Mouse (Mus musculus): Measurements from ENCODE around the gene Spcs3. TPM values are rescaled to one million over a fixed set of nuclear protein-coding genes. Genes with fewer than 3 reads are reported as not detected.

Gene Spcs3
- 98.0 and 99.3 TPM in 2 replicates for polyA plus RNA-seq (2015; fragmentation: Nextera tagmentation; extraction: Ambion mirVana)

DNA sequence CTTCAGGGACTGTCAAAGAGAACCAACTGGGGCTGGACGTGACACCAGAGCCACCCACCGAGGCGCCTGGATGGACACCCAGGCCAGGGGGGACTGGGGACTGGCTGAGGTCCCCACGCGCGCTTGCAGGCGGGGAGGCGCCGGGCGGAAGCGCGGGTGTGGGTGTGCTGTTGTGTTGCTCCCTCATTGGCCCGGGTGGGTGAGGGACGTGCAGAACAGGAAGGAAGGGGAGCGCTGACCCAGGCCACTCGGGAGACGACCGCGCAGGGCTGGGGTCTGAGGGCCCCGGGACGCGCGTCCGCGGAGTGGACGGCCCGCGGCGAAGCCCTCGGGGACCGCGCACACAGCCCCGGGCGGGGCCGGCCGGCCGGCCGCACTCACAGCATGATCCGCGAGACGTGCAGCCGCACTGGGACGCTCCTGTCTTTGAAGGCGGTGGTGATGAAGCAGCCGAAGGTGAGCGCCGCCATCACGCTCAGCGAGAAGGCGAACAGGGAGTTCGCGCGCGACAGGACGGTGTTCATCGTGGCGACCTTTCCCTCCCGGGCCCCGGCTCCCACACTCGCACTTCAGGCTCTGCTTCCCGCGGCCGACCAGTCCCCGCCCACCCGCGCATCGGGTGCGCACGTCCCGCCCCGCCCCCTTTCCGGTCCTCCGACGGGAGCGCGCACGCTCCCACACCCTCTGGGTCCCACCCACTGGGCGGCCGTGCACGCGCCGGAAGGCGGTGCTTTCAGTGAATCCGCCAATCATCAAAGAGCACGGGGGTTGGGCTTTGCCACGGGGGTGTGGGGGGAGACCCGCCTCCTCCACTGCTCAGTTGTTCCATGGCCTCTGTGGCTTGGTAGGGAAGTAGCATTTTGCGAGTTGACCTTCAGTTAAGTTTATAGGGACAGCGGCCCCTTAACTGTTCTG is at the start of gene Spcs3, which contains the start of gene Asb5:
Spcs3 (minus strand) TSS at position 617 of the 915 bp plus-strand sequence.
Asb5 (plus strand) TSS at position 199 of the 915 bp plus-strand sequence.
- Histone ChIP-seq H3K9ac (replicated peaks; ENCODE audit: low read length) (peak within 1 kb of the TSS; percentile 91), H3K9me3 (ENCODE audit: low read length) (no peaks in the 10 kb centered on the region), H3K4me3 (ENCODE audit: low read length) (peak within 1 kb of the TSS; percentile 96), H3K27ac (ENCODE audit: low read length) (peak within 1 kb of the TSS; percentile 88), H3K4me1 (ENCODE audit: insufficient read depth, low read length) (peaks cover 16% of the 10 kb centered on the region), H3K4me2 (replicated peaks; ENCODE audit: low read depth, low read length) (peak within 1 kb of the TSS; percentile 66), H3K27me3 (ENCODE audit: insufficient read depth, low read length) (no peaks in the 10 kb centered on the region), H3K36me3 (ENCODE audit: insufficient read depth, low read length) (peaks cover 9% of the 10 kb centered on the region)
- ATAC-seq (ENCODE audit: low FRiP score, low TSS enrichment): peak; percentile 96
- WGBS: under 1% methylated on average over 72 of the region's 89 CpGs

- H3K36me3 ChIP-seq (ENCODE audit: insufficient read depth, low read length): no peaks in the 10 kb centered on the region
- no peak for ATAC-seq (ENCODE audit: low FRiP score, low TSS enrichment)
- H3K27me3 ChIP-seq (ENCODE audit: insufficient read depth, low read length): no peaks in the 10 kb centered on the region
- no peak overlapping the region for H3K27ac ChIP-seq (ENCODE audit: low read length)
- WGBS: 57% methylated on average over 15 of the region's 15 CpGs
- no peaks in the 10 kb centered on the region for H3K9me3 ChIP-seq (ENCODE audit: low read length)
- no peaks in the 10 kb centered on the region for H3K4me1 ChIP-seq (ENCODE audit: insufficient read depth, low read length)
- no peak overlapping the region for H3K9ac ChIP-seq (replicated peaks; ENCODE audit: low read length)
- no peak overlapping the region for H3K4me2 ChIP-seq (replicated peaks; ENCODE audit: low read depth, low read length)
- H3K4me3 ChIP-seq (ENCODE audit: low read length): no peak overlapping the region
These were observed 41.1 kb upstream of the Spcs3 start for GRCm38 (mm10) chr8:54570618-54571609.

GRCm38 (mm10) chr8:54567168-54567567 is 37.4 kb upstream of the Spcs3 start:
- Histone ChIP-seq H3K36me3 (ENCODE audit: insufficient read depth, low read length) (no peaks in the 10 kb centered on the region), H3K27ac (ENCODE audit: low read length) (no peak overlapping the region), H3K9me3 (ENCODE audit: low read length) (no peaks in the 10 kb centered on the region), H3K4me2 (replicated peaks; ENCODE audit: low read depth, low read length) (no peak overlapping the region), H3K27me3 (ENCODE audit: insufficient read depth, low read length) (no peaks in the 10 kb centered on the region), H3K4me3 (ENCODE audit: low read length) (no peak overlapping the region), H3K9ac (replicated peaks; ENCODE audit: low read length) (no peak overlapping the region), H3K4me1 (ENCODE audit: insufficient read depth, low read length) (peaks cover 3% of the 10 kb centered on the region; the same call in 1 of the 2 replicates)
- WGBS: 75% methylated on average over 2 of the region's 2 CpGs
- no peak for ATAC-seq (ENCODE audit: low FRiP score, low TSS enrichment)

GRCm38 (mm10) chr8:54565603-54566260 is 35.9 kb upstream of the Spcs3 start:
- no peaks in the 10 kb centered on the region for H3K9me3 ChIP-seq (ENCODE audit: low read length)
- ATAC-seq (ENCODE audit: low FRiP score, low TSS enrichment): no peak
- H3K36me3 ChIP-seq (ENCODE audit: insufficient read depth, low read length): no peaks in the 10 kb centered on the region
- 86% methylated on average over 7 of the region's 7 CpGs for WGBS
- no peak overlapping the region for H3K9ac ChIP-seq (replicated peaks; ENCODE audit: low read length)
- H3K4me2 ChIP-seq (replicated peaks; ENCODE audit: low read depth, low read length): no peak overlapping the region
- peaks cover 6% of the 10 kb centered on the region; the same call in 1 of the 2 replicates for H3K4me1 ChIP-seq (ENCODE audit: insufficient read depth, low read length)
- no peak overlapping the region for H3K27ac ChIP-seq (ENCODE audit: low read length)
- no peak overlapping the region for H3K4me3 ChIP-seq (ENCODE audit: low read length)
- H3K27me3 ChIP-seq (ENCODE audit: insufficient read depth, low read length): no peaks in the 10 kb centered on the region

GRCm38 (mm10) chr8:54565181-54565580 is 35.4 kb upstream of the Spcs3 start:
- Histone ChIP-seq H3K9me3 (ENCODE audit: low read length) (no peaks in the 10 kb centered on the region), H3K4me2 (replicated peaks; ENCODE audit: low read depth, low read length) (no peak overlapping the region), H3K4me3 (ENCODE audit: low read length) (no peak overlapping the region), H3K27me3 (ENCODE audit: insufficient read depth, low read length) (no peaks in the 10 kb centered on the region), H3K4me1 (ENCODE audit: insufficient read depth, low read length) (peaks cover 6% of the 10 kb centered on the region; the same call in 1 of the 2 replicates), H3K9ac (replicated peaks; ENCODE audit: low read length) (no peak overlapping the region), H3K27ac (ENCODE audit: low read length) (no peak overlapping the region), H3K36me3 (ENCODE audit: insufficient read depth, low read length) (no peaks in the 10 kb centered on the region)
- 97% methylated on average over 1 of the region's 1 CpGs for WGBS
- no peak for ATAC-seq (ENCODE audit: low FRiP score, low TSS enrichment)

- Histone ChIP-seq H3K9ac (replicated peaks; ENCODE audit: low read length) (no peak overlapping the region), H3K36me3 (ENCODE audit: insufficient read depth, low read length) (no peaks in the 10 kb centered on the region), H3K27ac (ENCODE audit: low read length) (no peak overlapping the region), H3K9me3 (ENCODE audit: low read length) (no peaks in the 10 kb centered on the region), H3K27me3 (ENCODE audit: insufficient read depth, low read length) (no peaks in the 10 kb centered on the region), H3K4me2 (replicated peaks; ENCODE audit: low read depth, low read length) (no peak overlapping the region), H3K4me1 (ENCODE audit: insufficient read depth, low read length) (peaks cover 6% of the 10 kb centered on the region; the same call in 1 of the 2 replicates), H3K4me3 (ENCODE audit: low read length) (no peak overlapping the region)
- 54% methylated on average over 4 of the region's 4 CpGs for WGBS
- ATAC-seq (ENCODE audit: low FRiP score, low TSS enrichment): no peak
These were observed 32.3 kb upstream of the Spcs3 start for GRCm38 (mm10) chr8:54562137-54562536.

DNA sequence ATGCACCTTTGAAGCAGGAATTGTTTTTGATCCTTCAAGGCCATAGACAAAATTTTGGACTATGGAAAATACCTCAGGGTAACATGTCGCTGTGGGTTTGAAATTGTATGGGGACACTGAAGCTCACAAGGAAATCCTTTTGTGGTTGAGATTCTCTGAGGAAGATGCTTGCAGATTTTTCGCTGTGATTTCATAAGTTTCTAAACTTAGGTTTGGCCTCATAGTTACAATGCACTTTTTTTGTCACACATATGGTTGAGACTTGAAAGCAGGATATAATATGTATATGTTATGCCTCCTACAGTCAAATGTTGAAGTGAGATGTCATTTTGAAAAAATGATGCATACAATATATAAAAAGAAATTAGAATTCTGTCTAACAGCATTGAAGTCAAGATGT is 25.1 kb upstream of the Spcs3 start:
- no peaks in the 10 kb centered on the region for H3K27me3 ChIP-seq (ENCODE audit: insufficient read depth, low read length)

DNA sequence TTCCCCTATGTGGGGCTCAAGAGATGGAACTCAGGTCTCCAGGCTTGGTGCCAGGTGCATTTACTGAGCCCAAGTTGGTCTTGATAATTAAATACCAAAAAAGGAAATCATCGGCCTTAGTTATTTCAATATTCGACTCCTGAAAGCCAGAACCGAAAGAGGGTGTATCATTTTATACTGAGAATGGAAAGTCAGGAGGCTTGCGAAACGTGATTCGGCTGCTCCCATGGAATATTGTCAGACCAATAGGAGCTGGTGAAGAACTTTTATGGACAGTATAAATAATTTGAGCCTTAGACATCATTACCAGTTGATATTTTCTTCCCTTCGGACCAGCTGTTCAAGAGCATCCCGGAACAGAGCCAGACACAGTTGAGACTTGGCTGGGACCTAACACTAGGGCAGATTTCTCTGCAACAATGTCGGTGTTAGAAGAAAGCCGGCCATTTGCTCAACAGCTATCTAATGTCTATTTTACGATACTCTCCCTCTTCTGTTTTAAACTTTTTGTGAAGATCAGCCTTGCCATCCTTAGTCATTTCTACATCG is 20.3 kb upstream of the Spcs3 start:
- ATAC-seq (ENCODE audit: low FRiP score, low TSS enrichment): no peak
- Histone ChIP-seq H3K27ac (ENCODE audit: low read length) (no peak overlapping the region), H3K4me3 (ENCODE audit: low read length) (no peak overlapping the region), H3K4me2 (replicated peaks; ENCODE audit: low read depth, low read length) (no peak overlapping the region), H3K4me1 (ENCODE audit: insufficient read depth, low read length) (no peaks in the 10 kb centered on the region), H3K36me3 (ENCODE audit: insufficient read depth, low read length) (no peaks in the 10 kb centered on the region), H3K9ac (replicated peaks; ENCODE audit: low read length) (no peak overlapping the region), H3K9me3 (ENCODE audit: low read length) (no peaks in the 10 kb centered on the region), H3K27me3 (ENCODE audit: insufficient read depth, low read length) (no peaks in the 10 kb centered on the region)
- 83% methylated on average over 12 of the region's 12 CpGs for WGBS

More for the DNA sequence above, 25.1 kb upstream of the Spcs3 start:
- H3K4me2 ChIP-seq (replicated peaks; ENCODE audit: low read depth, low read length): no peak overlapping the region
- H3K36me3 ChIP-seq (ENCODE audit: insufficient read depth, low read length): no peaks in the 10 kb centered on the region
- 90% methylated on average over 2 of the region's 2 CpGs for WGBS
- H3K4me3 ChIP-seq (ENCODE audit: low read length): no peak overlapping the region
- no peak overlapping the region for H3K9ac ChIP-seq (replicated peaks; ENCODE audit: low read length)
- no peak overlapping the region for H3K27ac ChIP-seq (ENCODE audit: low read length)
- no peaks in the 10 kb centered on the region for H3K9me3 ChIP-seq (ENCODE audit: low read length)
- no peaks in the 10 kb centered on the region for H3K4me1 ChIP-seq (ENCODE audit: insufficient read depth, low read length)
- ATAC-seq (ENCODE audit: low FRiP score, low TSS enrichment): no peak

DNA sequence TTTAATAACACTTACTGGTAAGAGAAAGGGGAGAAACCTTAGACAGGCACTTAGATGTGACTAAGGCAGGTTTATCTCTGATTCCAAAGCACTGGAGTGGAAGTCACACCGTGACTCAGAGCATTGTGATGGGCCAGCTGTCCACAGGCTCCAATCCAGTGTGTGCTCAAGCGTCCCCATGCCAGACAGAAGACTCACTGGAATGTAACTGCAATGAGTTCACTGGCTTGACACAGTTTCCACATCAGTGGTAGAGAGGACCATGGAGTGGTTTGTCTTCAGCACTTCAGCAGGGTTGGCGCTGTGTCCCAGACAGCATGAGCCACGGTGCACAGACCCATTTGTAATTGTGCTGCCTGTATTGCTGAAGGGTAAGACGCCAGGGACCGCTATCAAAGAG is 18.6 kb upstream of the Spcs3 start:
- Histone ChIP-seq H3K27me3 (ENCODE audit: insufficient read depth, low read length) (no peaks in the 10 kb centered on the region), H3K4me3 (ENCODE audit: low read length) (no peak overlapping the region), H3K9ac (replicated peaks; ENCODE audit: low read length) (no peak overlapping the region), H3K27ac (ENCODE audit: low read length) (no peak overlapping the region), H3K9me3 (ENCODE audit: low read length) (no peaks in the 10 kb centered on the region), H3K4me2 (replicated peaks; ENCODE audit: low read depth, low read length) (no peak overlapping the region), H3K4me1 (ENCODE audit: insufficient read depth, low read length) (no peaks in the 10 kb centered on the region), H3K36me3 (ENCODE audit: insufficient read depth, low read length) (no peaks in the 10 kb centered on the region)
- peak; percentile 61; the same call in 1 of the 2 replicates for ATAC-seq (ENCODE audit: low FRiP score, low TSS enrichment)
- 72% methylated on average over 6 of the region's 6 CpGs for WGBS
